Mouse (Mus musculus) frontal cortex, adult 2 months (tissue): ENCODE results near the gene Axin2. TPM values are rescaled to one million over a fixed set of nuclear protein-coding genes. Genes with fewer than 3 reads are reported as not detected.
A peak's percentile ranks its signal among the peaks of the same experiment; 100 is the strongest.

ENCODE experiments used
- DNase-seq, 2 experiments: peaks; one replicate each; pipeline ENCODE4 v3.0.0; 2022; ENCODE audit warnings: low spot score in 1 of 2; ENCODE audit errors: extremely low spot score in 1 of 2
- polyA plus RNA-seq: library from polyadenylated mRNA; depleted of rRNA; stranded (reverse); fragments of >200 nt; gene quantifications from 2 replicates; pipeline ENCODE4 v1.2.3, GENCODE M21; 2012

Gene Axin2
- polyA plus RNA-seq, 1 experiment: 26.5 TPM

DNA sequence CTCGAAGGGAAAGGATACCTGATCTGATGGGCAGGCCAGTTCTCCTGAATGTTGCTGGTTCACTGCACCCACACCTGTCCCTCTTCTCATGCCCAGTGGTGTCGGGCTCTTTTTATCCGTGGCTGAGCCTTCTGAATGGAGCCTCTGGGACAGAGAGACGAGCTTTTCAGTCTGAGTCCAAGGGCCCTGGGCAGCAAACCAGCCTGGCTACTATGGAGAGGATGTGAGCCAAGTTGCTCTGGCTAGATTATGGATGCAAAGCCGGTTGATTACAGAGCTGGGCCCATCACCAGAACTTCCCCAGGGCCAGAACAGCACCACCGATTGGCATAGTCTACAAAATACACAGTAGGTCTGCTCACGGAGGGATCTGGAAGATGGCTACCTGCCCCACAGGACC is 18.5 kb upstream of the Axin2 start:
- DNase-seq: peak in 1 of 2 experiments; percentile 33

DNA sequence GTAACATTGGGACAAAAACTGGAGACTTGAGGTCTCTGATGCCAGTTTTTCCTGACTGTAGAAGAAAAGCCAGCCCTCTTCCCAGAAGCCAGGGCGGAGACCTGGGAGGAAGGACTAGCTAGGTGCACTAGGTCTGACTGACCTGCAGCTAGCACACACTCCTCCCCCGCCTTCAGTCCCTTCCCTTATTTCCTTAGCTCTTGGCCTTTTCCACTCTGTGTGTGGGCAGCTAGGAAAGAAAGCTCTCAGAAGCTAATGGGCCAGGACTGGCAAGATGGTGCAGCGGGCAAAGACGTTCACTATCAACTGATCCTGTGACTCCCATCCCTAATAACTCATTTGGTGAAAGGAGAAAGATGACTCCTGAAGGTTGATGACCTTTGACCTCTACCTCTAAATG is 17.8 kb upstream of the Axin2 start:
- DNase-seq: no peak

DNA sequence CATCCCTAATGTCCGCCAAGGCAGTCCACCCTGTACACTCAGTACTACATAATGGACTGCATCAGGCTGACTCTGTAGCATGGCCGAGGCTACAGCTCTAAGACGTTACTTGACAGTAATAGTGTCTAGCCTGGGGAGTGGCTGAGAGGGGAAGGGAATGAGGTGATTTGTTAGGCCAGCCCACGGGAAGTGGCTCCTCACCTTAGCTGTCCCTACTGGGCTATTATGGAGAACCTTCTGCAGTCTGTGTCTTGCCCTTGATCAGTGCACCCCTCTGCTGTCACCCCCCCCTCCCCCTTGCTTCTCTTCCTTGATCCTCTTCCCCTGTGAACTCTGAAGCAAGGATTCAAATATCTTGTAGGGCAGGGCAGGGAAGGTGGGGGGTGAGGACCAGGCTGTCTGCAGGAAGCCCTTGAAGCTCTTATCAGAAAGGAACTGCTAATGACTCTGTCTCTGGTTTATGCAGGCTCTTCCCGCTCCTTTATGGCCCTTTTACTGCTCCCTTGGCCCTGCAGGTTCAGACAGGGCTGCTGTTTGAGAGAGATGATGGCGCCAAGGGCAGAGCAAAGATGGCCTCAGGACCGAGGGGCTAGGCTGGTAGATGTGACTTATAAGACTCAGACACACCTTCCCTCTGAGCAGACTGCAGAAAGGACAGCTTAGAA is 13.4 kb upstream of the Axin2 start:
- no peak for DNase-seq

DNA sequence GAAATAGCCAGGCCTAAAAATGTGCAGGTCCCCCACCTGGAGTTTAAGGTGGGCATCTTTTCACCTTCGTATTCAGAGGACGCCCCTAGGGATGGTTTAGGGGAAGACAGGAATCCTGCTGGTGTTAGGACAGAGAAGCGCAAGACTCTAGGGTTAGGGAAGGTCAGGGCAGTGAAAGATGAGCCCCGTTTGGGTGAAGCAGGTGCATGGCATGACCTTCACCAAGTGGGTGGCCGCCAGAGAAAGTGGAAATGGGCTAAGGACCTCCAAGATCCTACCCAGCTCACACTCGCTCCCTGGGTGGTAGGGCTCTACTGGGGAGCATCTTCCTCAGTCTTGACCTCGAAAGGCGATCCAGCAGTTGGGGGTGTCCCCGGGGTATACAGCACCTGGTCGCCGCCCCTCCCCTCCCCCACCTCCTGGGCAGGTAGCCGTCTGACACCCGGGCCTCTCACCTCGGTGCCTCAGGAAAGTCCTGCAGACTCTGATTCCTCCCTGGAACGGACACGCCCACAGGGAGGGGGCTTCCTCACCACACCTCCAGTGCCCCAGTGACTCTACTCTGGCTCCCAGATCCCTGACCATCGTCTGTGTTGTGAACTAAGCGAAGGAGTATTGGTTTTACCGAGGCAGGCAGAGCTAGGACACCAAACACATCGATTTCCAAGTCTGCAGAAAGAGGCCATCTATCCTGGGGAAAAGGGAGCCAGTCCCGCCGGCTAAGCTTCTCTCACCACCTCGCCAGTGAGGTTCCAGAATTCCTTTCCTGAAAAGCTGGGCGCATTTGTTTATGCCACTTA is 10.6 kb upstream of the Axin2 start:
- no peak for DNase-seq

DNA sequence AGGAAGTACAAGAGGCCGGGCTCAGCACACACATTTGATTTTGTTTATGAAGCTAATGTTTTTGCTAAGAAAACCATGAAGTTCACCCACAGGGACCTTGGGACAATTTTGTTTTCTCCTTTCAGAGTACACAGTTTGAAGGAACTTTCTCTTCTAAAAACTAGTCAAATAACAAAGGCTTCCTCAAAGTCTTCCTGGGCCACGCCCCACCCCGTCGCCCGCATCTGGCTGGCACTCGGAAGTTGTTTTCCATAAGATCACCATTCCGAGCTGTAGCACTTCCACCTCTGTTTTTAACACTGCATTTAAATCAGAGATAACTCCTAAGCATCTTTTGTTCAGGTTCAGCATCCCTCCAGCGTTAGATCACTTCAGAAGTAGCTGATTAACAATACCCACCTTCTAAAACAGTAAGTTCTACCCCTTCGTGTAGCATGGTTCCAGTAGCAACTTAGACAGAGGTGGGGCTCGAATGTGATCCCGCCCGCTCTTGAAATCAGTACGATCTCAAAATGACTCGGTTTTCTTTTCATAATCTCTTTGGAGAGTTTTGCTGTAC is 9.7 kb upstream of the Axin2 start:
- DNase-seq: no peak

DNA sequence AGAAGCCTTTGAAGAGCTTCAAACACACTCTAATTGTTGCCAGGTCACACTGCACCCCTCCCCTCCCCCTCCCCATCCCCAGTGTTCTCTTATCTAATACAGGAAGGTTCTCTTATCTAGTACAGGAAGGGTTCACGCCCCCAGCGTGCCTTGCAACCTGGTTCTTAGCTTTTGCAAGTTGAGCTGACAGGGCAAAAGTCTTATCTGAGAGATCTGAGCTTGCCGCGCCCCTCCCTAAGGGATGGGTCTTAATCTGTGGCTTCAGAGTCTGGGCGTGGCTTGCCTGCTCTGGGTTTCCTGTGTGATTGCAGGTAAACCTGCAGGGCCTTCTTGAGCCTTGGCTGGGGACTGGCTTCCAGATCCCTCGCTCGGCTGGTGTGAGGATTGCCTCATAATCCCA is 9.2 kb upstream of the Axin2 start:
- no peak for DNase-seq

DNA sequence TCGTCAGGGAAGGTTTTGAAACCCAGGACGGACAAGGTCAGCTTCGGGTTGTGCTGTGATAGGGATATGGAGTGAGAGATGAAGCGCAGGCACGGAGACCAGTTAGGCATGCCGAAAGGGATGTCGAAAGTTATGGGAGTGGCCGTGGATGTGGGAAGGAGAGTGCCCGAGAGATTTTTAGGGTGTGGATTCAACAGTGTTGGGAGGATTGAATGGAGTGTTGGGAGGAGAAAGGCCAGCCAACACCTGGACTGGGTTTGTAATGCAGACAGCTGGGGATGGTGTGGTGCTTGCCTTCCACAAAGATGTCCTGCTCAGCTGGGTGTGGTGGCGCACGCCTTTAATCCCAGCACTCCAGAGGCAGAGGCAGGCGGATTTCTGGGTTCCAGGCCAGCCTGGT is 8.0 kb upstream of the Axin2 start:
- DNase-seq: no peak

DNA sequence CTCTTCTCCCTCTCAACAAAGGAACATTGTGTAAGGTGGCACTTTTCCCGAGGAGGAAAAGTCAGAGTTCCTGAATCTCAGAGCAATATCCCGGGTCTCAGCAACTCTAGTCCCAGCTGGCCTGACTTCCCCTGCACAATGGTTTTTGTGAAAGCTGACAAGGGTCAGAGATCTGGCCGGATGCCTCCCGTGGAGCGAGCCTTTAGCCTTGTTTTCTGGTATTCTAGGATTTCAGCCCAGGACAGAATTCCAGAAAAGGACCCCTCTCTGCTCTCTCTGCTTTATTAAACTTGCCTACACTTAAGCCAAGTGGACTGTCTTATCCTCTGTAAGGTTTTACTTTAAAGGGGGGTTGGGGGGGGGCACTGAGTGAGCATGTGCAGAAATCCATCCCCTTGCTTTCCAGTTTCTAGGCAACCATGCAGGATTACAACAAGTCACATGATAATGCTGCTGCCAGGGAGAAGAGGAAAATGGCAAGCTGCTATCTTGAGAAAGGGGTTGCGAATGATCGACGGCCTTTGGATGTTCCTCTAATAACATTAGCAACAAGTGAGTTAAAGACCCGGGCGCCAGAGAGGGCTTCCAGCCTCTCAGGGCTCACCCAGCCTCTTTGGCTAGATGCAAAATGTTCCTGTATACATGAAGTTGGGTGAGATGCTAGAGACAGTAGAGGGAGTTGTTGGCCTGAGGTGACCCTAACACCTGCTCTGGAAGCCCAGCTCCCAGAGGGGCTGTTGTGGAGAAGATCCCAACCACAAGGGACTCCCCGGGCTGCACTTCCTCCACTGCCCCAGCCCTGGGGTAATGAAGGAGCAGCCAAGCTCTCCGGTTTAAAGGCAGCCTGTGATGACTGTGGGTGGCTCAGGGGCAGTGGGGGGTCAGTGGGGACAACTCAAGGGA is 2.5 kb upstream of the Axin2 start:
- peak in 1 of 2 experiments; percentile 59 for DNase-seq

DNA sequence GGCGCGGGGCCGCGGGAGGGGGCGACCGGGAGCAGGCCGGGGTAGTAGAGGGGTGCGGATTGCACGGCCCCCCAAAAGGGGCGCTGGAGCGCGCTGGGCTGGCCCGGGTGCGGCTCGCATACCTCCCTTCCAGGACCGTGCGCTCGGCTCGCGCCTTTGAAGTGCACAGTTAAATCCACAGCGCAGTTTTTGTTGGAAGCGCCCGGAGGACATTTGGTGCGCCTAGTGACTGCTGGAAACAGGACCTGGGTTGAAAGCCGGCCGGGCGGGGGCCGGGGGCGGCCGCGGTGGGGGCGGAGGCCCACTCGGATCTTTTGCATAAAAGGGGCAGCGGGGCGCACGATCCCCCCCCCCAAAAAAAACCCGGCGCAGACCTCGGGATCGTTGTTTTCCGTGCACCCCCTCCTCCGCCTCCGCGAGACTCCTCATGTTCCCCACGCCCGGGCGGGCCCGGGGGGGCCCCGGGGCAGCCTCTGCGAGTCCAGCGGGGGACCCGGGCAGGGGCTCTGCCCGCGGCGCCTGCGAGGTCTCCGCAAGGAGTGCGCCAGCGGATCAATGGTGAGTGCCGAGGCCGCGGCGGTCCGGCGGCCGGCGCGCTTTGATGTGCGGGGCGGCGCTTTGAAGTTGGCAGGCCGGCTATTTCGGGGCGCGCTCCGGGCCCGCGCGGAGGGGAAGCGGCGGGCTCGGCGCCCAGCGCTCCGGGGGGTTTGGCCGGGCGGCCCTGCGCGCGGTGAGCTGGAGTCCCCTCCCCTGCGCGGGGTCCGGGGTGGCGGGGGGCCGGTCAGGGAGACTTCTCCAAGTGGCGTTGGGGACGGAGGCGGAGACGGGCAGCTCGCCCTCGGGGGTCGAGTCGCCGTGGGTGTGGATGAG is 722 bp downstream of the Axin2 start:
- peak in 1 of 2 experiments; percentile 81 for DNase-seq

DNA sequence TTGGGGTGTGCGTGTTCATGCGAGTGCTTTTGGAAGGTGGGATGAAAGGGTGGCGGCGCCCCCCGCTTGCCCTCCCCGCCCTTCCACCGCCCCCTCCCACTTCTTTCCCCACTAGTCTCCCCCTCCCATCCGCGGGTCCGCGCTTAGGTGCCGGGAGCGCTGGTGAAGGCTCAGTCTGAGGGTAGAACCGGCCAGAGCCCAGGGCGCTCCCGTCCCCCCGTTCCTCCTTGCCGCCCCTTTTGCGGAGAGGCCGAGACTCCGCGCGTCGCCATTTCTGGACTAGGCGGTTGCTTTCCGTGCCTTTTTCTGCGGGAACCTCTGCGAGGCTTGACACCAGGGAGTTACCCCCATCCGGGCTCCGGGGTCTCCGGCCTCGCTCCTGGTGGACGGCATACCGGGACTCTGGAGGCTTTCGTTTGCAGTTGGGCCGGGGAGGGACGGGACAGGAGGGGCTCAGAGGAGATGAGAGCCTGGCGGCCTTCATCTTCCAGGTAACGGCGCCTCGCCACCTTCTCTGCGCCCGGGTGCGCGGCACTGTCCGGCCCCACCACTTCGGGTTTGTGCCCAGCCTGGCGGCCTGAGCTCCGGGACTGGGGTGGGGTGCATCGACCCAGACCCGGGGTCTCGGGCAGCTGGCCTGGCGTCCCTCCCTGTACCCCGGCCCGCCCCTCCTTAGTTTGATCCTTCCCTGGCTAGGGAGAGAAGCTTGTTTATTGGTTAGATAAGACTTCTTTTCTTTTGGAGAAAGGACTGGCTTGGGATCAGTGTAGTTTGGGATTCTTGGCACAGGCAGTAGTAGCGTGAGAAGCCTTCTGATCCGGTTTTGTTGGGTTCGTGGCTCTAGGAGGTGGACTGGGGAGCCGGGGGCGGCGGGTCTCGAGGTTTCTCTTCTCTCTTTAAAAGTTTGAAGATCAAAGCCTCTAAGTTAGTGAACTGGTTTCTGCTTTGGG is 1.6 kb downstream of the Axin2 start:
- no peak for DNase-seq

DNA sequence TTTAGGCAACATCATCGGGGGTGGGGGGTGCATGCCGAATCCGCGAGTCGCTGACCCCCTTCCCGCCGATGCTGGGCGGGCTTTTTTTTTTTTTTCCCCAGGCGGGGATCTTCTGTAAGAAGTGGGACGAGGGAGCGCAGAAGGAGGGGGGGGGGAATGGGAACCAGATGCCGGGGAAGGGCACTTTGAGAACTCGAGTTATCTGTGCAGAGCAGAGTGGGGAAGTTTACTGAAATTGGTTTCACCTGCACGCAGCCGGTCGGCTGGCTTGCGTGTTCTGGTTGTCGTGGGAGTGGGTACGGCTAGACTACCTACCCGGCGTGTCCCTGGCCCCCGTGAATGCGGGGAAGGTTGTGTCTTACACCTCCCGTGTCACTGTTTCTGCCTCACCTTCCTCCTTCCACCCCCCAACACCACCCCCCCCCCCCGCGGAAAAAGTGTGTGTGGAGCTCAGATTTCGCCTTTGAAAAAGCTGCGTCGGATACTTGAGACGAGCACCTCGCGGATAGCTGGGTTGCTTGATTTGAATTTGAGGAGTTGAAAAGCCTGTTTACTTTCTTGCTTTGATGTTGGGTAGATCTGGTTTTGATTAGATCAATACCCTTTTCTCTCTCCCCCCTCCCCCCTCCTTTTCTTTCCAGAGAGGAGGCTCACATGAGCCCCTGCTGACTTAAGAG is 2.5 kb downstream of the Axin2 start:
- no peak for DNase-seq

DNA sequence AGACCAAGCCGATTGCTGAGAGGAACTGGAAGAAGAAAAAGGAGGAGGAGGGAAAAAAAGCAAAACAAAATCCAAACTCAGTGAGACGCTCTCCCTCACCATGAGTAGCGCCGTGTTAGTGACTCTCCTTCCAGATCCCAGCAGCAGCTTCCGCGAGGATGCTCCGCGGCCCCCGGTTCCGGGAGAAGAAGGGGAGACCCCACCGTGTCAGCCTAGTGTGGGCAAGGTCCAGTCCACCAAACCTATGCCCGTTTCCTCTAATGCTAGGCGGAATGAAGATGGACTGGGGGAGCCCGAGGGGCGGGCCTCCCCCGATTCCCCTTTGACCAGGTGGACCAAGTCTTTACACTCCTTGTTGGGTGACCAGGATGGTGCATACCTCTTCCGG is 3.0 kb downstream of the Axin2 start:
- DNase-seq: no peak

DNA sequence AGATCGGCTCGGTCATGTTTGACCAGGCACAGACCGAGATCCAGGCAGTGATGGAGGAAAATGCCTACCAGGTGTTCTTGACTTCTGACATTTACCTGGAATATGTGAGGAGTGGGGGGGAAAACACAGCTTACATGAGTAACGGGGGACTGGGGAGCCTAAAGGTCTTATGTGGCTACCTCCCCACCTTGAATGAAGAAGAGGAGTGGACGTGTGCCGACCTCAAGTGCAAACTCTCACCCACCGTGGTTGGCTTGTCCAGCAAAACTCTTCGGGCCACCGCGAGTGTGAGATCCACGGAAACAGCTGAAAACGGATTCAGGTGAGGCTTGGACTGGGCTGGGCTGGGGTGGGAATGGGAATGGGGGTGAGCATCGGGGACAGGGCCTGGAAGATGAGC is 3.6 kb downstream of the Axin2 start:
- DNase-seq: no peak

DNA sequence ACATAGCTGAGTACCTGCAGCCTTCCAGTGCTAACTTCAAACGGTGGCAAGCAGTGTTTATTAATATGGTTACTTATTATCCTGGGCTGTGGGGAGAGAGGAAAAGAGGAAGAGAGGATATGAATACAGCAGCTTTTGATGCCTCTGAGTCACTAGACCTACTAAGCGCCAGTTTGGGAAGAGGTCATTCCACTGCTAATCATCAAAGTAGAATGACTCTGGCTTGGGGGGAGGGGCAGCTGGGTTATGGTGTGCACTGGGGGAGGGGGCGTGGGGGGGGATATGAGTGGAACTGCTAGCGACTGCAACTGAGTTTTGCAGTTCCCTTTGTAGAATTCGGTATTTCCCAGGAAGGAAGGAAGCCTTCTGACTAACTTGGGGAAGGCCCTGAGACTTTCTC is 4.2 kb downstream of the Axin2 start:
- DNase-seq: no peak

DNA sequence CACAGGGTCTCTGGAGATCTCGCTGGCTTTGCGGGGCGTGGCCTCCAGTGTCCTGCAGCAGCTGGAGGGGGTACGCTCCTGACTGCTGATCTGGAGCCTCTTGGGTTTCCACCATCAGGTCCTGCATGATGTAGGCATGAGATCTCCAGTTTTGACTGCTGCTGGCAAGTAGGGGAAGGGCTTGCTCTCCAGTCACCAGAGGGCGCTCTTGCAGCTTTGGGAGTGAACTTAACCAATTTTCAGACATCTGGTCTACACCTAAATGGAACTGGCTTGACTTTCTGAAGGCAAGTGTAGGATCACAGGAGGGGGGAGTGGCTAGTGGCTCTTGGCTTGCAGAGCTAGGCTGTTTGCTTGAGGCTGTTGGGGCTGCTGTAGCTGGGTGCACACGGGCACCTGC is 5.1 kb downstream of the Axin2 start:
- peak; percentile 84 to 95 for DNase-seq

DNA sequence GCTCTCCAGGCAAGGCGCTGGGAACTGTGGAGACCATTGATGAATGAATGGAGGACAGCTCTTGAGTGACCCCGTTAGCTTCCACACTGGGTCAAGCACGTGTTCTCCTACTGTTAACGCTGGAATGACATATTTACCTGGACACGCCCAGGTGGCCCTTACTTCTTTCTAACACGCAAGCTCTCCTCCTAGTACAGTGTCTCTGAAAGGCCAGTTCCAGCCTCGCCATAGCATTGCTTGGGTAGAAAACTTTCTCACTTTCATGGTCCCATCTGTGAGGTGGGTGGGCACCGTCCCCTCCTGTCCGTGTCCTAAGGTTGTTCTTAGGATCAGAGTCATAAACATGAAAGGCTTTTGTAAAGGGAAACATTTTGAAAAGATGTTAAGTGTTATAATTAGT is 5.7 kb downstream of the Axin2 start:
- no peak for DNase-seq

DNA sequence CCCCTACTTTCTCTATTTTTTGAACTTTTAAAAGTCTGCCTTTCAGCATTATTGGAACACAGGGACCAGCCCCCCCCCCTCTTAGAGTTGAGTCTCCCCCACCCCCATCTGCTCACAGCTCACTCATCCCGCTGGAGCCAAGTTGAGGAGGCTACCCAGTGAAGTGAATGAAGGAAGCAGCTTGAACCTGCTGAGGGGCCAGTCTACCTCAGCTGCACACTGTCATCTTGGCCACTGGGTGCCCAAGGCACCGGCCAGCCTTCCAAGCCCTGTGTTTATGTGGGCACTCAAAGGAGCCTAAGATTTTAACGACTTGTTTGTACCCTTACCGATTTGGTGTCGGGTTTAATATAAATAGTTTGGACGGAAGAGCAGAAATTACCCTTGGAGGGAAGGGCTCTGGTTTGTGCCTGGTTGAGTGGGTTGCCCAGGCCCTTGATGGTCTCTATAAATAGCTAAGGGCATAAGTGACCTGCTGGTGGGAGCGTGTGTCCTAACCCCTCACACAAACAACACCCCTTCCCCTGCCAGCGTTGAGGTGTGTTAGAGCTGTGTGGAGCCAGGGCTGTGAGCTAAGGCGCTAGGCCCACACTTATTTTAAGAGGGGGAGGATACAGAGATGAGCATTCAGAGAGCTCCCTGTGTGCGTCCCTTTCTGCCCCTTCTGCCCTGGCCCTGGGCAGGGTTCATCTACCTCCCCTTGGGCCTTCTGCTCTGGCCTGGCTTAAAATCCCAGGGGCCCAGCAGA is 6.4 kb downstream of the Axin2 start:
- no peak for DNase-seq

DNA sequence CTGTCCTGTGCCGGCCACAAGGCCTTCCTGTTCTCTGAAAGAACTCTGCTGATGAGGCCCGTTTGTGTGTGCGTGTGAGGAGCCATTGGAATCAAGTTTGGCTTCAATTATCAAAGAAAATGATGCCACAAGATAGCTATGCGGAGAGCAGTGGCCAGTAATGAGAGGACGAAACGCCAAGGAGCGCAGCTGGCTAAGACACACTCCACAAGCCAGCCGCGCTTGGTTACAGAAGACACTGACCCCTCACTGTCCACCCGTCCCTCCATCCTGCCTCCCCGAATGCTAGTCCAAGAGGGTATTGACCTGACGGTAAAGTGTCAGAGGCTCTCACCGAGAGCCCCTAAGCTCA is 6.9 kb downstream of the Axin2 start:
- DNase-seq: no peak
